Mouse (Mus musculus): ENCODE results near the gene Polg2. TPM values are rescaled to one million over a fixed set of nuclear protein-coding genes. Genes with fewer than 3 reads are reported as not detected.

Polg2 gene
- polyA plus RNA-seq, 1 experiment from 2014 or later, result 9.7 TPM

GRCm38 (mm10) chr11:106722831-106723361 lies 56.4 kb downstream of the Polg2 start:
- Histone ChIP-seq H3K27ac (no peak overlapping the region), H3K9me3 (no peaks in the 10 kb centered on the region), H3K4me2 (no peak overlapping the region), H3K4me1 (peaks cover 6% of the 10 kb centered on the region; the same call in 1 of the 2 replicates), H3K9ac (no peak overlapping the region), H3K36me3 (no peaks in the 10 kb centered on the region), H3K27me3 (replicated peaks) (no peaks in the 10 kb centered on the region), H3K4me3 (replicated peaks) (no peak overlapping the region)
- WGBS, result 14% methylated on average over 7 of the region's 7 CpGs
- peak; percentile 63; the same call in 1 of the 2 replicates for ATAC-seq (ENCODE audit: insufficient read depth, low FRiP score, low read depth)

- no peaks in the 10 kb centered on the region for H3K27me3 ChIP-seq (replicated peaks)
- H3K36me3 ChIP-seq, result no peaks in the 10 kb centered on the region
- no peak overlapping the region for H3K4me3 ChIP-seq (replicated peaks)
- no peak overlapping the region for H3K4me2 ChIP-seq
- WGBS, result 82% methylated on average over 8 of the region's 8 CpGs
- H3K9ac ChIP-seq, result no peak overlapping the region
- ATAC-seq (ENCODE audit: insufficient read depth, low FRiP score, low read depth), result no peak
- H3K9me3 ChIP-seq, result no peaks in the 10 kb centered on the region
- H3K4me1 ChIP-seq, result peaks cover 6% of the 10 kb centered on the region; the same call in 1 of the 2 replicates
- no peak overlapping the region for H3K27ac ChIP-seq
Observed at GRCm38 (mm10) chr11:106720379-106720778, 59.0 kb downstream of the Polg2 start.

Small RNA genes lying within 50 kb of the gene (microRNA-seq; reads per million reads assigned to microRNA genes)
- gene Gm25994, result not detected
- 4.6 reads per million, percentile 18 among the genes with 10 or more reads in this experiment for gene Mir3064

Other genes starting within 250 kb of the Polg2 start
- gene Tex2, start 166.1 kb downstream of the Polg2 start, polyA plus RNA-seq (2015; fragmentation: Nextera tagmentation; extraction: Ambion mirVana), result 10.3 and 11.9 TPM in 2 replicates
- 44.6 and 48.5 TPM in 2 replicates for gene Pecam1, start 28.9 kb downstream of the Polg2 start, polyA plus RNA-seq (2015; fragmentation: Nextera tagmentation; extraction: Ambion mirVana)
- gene Milr1, start 28.3 kb downstream of the Polg2 start, polyA plus RNA-seq (2015; fragmentation: Nextera tagmentation; extraction: Ambion mirVana), result 2.5 and 2.7 TPM in 2 replicates
- 295 and 312 TPM in 2 replicates for gene Ddx5, start 9.6 kb upstream of the Polg2 start, polyA plus RNA-seq (2015; fragmentation: Nextera tagmentation; extraction: Ambion mirVana)
- gene Cep95, start 9.7 kb upstream of the Polg2 start, polyA plus RNA-seq (2015; fragmentation: Nextera tagmentation; extraction: Ambion mirVana), result 17.7 and 19.9 TPM in 2 replicates
- gene Smurf2, start 141.2 kb upstream of the Polg2 start, polyA plus RNA-seq (2015; fragmentation: Nextera tagmentation; extraction: Ambion mirVana), result 13.2 and 13.4 TPM in 2 replicates
- gene Kpna2, start 220.0 kb upstream of the Polg2 start, polyA plus RNA-seq (2015; fragmentation: Nextera tagmentation; extraction: Ambion mirVana), result 259 and 365 TPM in 2 replicates
- 3.1 and 3.4 TPM in 2 replicates for gene 1810010H24Rik, start 246.1 kb upstream of the Polg2 start, polyA plus RNA-seq (2015; fragmentation: Nextera tagmentation; extraction: Ambion mirVana)

Measured in stomach, embryonic 15.5 days (tissue).